Mouse (Mus musculus) cerebellum, postnatal 14 days (tissue): ENCODE data around the gene Tanc1.

ENCODE experiments used
- DNase-seq, 2 experiments: peaks; one replicate each; pipeline ENCODE4 v3.0.0; 2021; ENCODE audit warnings: mixed read lengths in 2 of 2

The Tanc1 gene

GRCm38 (mm10) chr2:59613474-59614019, 1.7 kb downstream of the Tanc1 start:
- peak; percentile 41 to 48 for DNase-seq

GRCm38 (mm10) chr2:59616890-59617289, 5.0 kb downstream of the Tanc1 start:
- DNase-seq, result no peak

DNA sequence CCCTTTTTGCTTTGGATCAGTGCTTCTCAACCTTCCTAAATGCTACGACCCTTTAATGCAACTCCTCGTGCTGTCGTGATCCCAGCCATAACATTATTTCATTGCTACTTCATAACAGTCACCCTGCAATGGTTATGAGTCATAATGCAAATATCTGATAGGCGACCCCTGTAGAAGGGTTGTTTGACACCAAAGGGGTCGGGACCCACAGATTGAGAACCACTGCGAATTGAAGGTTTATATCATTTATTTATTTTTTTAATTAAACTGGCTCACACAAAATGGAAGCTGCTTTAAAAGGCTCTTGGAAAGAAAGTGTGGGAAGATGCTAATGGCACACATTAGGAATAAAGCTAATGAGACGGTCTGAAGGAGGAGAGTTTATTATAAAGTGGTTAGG, 7.2 kb downstream of the Tanc1 start:
- DNase-seq, result no peak

DNA sequence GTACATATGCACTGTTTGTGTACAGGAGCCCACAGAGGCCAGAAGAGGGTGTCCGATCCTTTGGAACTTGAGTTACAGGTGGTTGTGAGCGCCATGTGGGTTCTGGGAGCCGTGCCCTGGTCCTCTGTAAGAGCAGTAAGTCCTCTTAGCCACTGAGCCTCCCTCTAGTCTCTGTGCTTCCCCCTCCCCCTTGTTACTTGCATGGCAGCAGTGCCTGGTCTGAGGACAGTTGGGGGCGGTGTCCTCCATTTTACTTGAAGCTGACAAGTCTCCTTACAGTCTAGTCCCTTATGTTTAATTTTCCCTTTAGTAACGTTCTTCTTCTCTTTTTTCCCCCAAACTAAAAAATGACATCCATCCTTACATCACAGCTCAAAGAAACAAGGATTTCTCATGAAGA, 8.8 kb downstream of the Tanc1 start:
- no peak for DNase-seq

- no peak for DNase-seq
Observed at GRCm38 (mm10) chr2:59622514-59623139, 10.8 kb downstream of the Tanc1 start.

GRCm38 (mm10) chr2:59623858-59624257, 12.0 kb downstream of the Tanc1 start:
- no peak for DNase-seq

DNA sequence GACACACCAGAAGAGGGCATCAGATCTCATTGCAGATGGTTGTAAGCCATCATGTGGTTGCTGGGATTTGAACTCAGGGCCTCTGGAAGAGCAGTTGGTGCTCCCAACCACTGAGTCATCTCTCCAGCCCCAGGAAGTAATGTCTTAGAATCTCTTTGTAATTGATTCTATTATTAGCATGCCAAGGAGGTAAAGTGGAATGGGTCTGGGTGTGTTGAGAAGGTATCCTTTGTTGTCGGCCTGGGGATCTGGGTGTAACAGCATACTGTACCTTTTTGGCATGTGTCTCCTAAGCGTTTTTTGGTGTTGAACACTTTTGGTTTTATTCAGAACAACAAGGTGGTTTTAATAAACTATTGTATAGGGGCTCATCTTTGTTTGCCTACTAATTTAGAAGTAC, 13.6 kb downstream of the Tanc1 start:
- no peak for DNase-seq

DNA sequence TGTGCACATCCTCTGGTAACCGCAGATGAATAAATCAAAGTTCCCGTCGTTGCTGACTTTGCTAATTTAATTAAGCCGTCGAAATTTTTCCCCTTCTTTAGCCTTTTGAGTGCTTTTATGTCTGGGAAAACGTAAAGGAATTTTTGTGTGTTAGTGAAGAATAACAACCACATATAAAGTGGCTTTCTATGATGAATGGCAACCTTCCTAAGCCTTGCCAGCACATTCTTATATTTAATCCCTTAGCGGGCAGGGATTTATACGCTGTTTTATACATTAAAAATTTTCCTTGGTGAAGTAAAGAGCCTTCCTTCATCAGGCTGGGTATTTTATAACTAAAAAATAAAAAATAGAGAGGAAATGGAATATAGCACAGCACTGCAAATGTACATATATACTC, 14.1 kb downstream of the Tanc1 start:
- no peak for DNase-seq

GRCm38 (mm10) chr2:59626422-59626821, 14.6 kb downstream of the Tanc1 start:
- DNase-seq, result no peak

DNA sequence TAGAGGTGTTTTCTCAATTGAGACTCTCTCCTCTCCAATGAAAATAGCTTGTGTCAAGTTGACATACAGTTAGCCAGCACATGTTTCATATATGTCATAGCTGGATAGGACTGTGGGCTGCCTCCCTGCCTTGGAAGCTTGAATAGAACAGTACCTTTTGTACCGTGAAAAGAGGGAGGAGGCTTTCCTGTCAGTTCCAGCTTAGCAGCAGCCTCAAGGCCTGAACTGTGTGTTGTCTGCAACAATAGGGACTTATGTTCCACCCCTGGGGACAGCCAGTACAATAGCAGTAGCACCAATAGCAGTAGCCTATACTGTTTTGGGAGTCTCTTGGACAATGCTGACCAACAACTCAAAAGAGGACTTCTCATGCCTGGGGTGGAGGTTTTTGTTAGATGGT, 15.7 kb downstream of the Tanc1 start:
- DNase-seq, result no peak

- peak; percentile 71 to 73 for DNase-seq
Observed at GRCm38 (mm10) chr2:59628057-59628901, 16.4 kb downstream of the Tanc1 start.

DNA sequence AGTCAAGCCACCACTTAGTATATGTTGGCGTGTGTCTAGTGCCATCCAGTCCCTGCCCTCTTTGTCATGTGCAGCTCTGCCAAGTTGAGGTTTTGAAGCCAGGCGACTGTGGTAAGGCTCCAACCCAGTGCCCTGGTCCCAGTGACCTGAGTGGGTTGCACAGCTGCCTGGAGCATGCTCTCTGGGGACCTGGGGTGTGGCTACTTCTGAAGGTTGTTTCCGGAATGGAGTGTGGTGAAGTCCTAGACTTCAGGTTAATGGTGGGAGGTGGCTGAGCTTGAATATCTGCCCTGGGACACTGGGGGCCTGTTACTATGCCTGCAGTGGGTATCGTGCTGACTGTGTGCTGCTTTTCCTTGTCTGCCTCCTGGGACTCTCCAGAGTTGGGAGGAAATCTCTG, 18.0 kb downstream of the Tanc1 start:
- no peak for DNase-seq

DNA sequence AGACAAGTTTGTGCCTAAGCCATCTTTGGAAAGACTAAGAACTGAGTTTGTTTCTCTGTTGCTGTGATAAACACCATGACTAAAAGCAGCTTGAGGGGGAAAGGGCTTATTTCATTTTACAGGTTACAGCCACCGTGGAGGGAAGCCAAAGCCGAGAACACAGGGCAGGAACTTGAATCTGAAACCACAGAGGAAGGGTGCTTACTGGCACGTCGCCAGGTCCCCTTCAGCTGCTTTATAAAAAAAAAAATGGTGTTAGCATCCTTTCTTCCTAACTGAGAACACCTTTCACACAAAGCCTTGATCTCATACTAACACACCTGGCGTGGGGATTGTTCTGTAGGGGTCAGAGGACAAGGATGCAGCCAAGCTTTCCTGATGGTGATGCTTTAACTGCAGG, 19.6 kb downstream of the Tanc1 start:
- DNase-seq, result no peak

- DNase-seq, result no peak
Observed at GRCm38 (mm10) chr2:59633761-59634430, 22.1 kb downstream of the Tanc1 start.

DNA sequence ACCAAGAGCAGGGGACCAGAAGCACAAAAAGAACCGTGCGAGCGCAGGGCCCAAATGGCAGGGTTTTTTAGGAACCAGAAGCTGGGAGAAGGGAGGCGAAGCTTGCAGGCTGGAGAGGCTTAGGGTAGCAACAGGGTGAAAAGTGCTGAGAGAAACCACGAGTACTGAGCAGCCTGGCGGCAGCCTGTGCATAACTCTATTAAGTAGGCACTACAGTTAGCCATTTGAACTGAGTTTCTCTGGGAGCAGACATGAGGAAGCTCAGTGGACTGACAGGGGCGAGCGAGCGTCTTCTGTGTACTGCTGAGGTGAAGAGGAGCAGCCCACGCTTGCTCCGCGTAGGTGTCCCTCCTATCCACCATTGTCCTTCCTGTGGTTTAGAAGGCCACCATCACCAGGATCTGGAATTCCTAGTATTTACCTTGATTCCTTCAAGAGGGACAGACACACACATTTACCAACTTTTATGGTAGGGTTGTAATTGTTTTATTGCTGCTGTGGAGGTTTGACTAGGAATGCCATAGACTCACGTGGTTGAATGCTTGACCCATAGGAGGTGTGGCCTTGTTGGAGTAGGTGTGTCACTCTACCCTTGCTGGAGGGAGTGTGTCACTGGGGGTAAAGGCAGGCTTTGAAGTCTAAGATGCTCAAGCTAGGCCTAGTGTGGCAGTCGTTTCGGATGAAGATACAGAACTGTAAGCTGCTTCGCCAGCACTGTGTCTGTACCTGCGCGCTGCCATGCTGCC, 25.4 kb downstream of the Tanc1 start:
- no peak for DNase-seq

DNA sequence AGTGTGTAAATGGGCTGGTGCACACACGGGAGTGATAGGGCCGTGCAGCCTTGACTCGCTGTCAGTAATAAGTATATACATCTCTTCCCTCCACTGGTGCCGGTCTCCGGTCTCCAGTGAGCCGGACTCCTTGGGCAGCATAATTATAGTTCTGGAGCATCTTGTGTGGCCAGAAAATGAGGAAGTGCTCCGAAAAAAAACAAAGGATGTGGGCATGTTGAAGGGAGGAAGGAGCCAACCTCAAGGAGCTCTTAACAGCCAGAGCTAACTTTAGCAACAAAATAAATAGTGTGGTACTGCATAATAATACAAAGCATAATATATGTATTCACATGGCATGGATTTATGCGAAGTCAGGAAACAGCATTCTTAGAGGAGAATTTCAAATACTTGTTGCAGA, 30.9 kb downstream of the Tanc1 start:
- DNase-seq, result no peak

DNA sequence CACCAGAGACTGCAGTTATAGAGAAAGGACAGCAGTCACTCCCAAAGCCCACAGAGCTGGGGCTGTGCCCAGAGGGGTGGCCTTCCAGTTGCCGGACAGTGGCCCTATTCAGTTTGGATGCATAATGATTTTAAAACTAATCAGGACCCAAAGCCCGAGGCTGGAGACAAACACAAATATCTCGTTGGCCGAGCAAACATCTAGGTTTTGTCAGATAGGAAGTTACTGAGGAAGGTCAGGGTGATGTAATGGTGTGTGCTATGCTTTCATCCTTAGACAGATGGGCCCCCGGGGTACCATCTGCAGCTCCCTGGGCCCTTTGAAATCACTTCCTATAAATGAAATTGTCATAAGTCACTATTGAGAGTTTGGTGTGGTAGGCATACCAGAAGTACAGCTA, 33.0 kb downstream of the Tanc1 start:
- DNase-seq, result no peak

GRCm38 (mm10) chr2:59645515-59645914, 33.7 kb downstream of the Tanc1 start:
- peak; percentile 89 to 92 for DNase-seq

DNA sequence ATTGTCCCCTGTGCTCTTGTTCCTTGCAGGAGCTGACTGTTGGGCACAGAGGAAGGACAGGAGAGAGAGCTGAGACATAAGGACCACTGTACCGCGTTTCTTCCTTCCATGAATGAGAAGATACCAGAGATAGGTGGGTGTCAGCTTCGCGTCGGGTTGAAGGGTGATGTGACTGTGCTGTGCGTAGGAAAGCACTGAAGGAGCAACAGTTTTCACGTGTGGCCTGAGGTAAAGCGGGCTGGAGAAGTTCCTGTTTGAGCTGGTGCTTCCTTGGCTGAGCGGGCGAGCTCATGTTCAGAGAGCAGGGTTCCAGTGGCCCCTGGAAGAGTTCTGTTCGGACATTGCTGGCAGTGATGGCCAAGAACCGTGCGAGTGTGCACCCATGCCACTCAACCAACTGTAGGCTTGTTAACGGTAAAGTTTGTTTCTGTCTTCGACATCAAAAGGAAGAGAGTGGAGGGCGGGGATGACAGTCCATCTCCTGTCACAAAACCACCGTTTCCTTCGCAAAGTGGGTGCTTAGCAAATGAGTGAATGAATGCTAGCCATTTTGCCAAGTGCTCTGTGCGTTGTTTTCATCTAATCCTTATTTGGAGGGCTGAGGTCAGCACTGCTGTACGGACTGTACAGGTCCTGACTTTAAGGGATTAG, 35.0 kb downstream of the Tanc1 start:
- no peak for DNase-seq

DNA sequence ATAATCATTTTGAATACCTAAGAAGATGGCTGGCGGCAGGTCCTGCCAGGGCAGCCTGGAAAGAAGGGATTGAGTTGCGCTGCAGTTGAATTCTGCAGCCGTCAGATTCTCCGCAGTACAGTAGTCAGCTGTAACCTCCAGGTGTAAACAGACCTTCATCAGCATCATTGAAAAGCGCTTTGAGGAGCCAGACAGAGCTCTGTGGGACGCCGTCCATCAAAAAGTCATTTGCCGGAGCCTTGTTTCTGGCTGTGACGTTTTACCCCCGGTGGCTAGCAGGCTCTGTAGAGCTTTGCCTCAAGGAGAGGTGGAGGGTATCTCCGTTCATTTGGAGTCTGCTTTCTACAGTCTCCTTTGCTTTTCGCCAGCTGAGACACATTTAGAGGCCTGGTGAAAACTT, 36.6 kb downstream of the Tanc1 start:
- DNase-seq, result no peak

DNA sequence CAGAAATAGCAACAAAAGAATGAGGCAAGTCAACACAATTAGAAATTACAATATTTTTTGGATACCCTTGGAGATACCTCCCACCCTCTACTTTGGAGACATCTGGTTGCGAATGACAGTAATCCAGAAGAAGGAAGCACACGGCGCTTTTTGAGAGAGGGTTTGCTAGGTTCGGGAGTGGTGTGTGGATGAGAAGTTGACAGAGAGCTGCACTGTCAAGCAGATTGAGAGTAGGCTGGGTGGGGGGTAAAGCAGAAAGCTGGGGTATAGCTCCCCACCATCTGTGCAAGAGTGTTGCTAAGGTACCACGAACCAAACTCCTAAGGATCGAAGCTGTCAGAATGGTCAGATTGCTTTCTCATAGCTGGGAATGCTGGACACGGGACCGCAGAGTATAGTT, 40.0 kb downstream of the Tanc1 start:
- no peak for DNase-seq

DNA sequence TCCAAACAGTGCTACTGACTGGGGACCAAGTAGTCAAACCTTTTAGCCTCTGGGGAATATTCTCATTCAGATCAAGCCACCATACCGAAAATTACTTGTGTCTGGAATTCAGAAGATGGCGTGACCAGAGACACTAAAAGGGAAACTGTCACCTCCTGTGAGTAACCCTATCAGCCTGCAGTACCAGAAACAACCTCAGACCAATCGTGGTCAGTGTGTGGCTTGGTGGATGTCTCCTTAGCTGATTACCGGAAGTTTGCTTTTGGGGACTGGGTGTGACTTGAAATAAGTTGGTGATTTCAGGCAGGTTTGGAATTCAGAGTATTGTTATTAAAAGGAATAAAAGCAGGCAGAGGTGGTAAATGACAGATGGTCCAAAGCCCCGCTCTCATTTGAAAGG, 40.9 kb downstream of the Tanc1 start:
- no peak for DNase-seq
